Mouse (Mus musculus): ENCODE measurements around the gene Vti1a. TPM values are rescaled to one million over a fixed set of nuclear protein-coding genes. Genes with fewer than 3 reads are reported as not detected.

The Vti1a gene
- polyA plus RNA-seq, 1 experiment from 2014 or later: 31.8 TPM

DNA sequence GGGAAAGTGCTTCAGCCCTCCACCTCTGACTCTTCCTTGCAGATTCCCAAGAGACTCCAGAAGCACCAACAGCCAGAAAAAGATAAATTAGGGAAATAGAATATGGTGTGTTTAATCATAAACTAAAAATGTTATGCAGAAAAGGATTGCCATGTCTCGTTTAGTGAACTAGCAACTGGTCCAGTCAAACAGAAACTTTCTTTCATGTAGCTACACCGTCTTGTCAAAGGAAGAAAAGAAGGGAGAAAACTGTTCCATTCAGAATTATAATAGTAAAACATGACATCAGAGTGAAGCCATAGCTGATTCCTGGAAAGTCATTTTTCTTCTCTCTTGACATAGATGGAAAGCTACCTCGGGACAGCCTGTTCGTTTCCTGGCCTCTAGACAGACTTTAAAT, 185.9 kb downstream of the Vti1a start:
- Histone ChIP-seq H3K4me3 (no peak overlapping the region), H3K27me3 (no peaks in the 10 kb centered on the region), H3K27ac (no peak overlapping the region), H3K9ac (no peak overlapping the region), H3K4me2 (replicated peaks) (no peak overlapping the region), H3K4me1 (peaks cover 8% of the 10 kb centered on the region), H3K36me3 (no peaks in the 10 kb centered on the region), H3K9me3 (no peaks in the 10 kb centered on the region)
- WGBS: 65% methylated on average over 4 of the region's 4 CpGs
- no peak for ATAC-seq (ENCODE audit: insufficient number of reproducible peaks, insufficient read depth, low FRiP score, low TSS enrichment)

DNA sequence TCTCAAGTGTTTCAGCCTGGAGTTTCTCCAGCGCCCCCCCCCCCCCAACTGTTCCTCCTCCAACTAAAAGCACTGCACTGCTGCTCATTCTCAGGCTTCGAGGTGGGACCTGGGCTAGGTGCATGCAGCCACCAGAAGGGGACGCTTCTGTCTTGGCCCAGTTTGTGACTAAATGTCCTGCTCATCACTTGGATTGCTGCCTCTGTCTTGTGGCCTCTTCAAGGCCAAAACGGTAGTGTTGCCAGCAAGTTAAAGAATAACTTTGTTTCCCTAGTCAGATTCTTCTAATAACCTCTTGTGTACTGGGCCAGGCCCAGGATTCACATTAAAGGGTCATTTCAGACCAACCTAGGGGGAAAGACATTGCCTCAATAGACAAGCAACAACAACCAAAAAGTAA, 187.7 kb downstream of the Vti1a start:
- no peak overlapping the region for H3K27ac ChIP-seq
- no peaks in the 10 kb centered on the region for H3K27me3 ChIP-seq
- H3K9ac ChIP-seq: no peak overlapping the region
- no peaks in the 10 kb centered on the region for H3K36me3 ChIP-seq
- no peak overlapping the region for H3K4me3 ChIP-seq
- WGBS: 81% methylated on average over 4 of the region's 4 CpGs
- no peaks in the 10 kb centered on the region for H3K9me3 ChIP-seq
- peaks cover 17% of the 10 kb centered on the region for H3K4me1 ChIP-seq
- no peak overlapping the region for H3K4me2 ChIP-seq (replicated peaks)
- no peak for ATAC-seq (ENCODE audit: insufficient number of reproducible peaks, insufficient read depth, low FRiP score, low TSS enrichment)

DNA sequence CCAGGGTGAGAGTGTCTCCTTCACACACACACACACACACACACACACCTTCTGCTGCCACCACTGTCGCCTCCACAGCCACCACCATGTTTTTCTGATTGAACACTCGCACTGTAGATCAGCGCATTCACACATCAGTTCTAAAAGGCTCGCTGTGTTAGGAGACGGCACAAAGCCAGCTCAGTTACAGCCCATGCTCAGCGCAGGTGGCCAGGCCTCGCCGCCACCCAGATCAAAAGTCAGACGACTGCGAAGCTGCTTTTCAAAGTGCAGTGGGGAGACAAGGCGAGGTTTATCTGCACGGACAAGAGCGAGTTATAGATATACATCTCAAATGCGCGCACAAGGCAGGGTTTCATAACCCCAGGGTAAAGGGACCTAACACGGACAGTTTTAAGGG, 191.7 kb downstream of the Vti1a start:
- no peak for ATAC-seq (ENCODE audit: insufficient number of reproducible peaks, insufficient read depth, low FRiP score, low TSS enrichment)
- Histone ChIP-seq H3K36me3 (no peaks in the 10 kb centered on the region), H3K9me3 (no peaks in the 10 kb centered on the region), H3K9ac (no peak overlapping the region), H3K4me3 (no peak overlapping the region), H3K4me2 (replicated peaks) (no peak overlapping the region), H3K27ac (0 out of 2 replicates have a peak overlapping the region, but pooled peaks have one; percentile 52), H3K27me3 (no peaks in the 10 kb centered on the region), H3K4me1 (peaks cover 9% of the 10 kb centered on the region; the same call in 1 of the 2 replicates)
- 42% methylated on average over 16 of the region's 16 CpGs for whole genome bisulfite sequencing

DNA sequence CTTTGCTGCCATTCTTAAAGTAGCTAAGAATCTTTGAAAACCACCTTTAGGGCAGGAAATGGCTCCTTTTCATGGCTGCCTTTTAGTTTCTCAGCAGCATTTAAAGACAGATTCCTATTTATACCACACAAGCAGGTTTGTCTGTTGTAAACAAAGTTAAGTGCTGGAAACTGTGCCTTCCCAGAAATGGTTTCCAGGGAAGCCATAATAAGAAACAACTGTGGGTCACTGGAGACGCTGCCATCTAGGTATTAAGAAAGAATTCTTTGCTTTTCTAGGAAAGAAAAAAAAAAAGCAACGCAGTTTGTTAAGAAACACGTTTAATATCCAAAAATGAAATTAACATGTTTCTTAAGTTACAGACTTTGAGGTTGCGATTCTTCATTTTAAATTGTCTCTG, 192.1 kb downstream of the Vti1a start:
- Histone ChIP-seq H3K4me2 (replicated peaks) (no peak overlapping the region), H3K27ac (no peak overlapping the region)

DNA sequence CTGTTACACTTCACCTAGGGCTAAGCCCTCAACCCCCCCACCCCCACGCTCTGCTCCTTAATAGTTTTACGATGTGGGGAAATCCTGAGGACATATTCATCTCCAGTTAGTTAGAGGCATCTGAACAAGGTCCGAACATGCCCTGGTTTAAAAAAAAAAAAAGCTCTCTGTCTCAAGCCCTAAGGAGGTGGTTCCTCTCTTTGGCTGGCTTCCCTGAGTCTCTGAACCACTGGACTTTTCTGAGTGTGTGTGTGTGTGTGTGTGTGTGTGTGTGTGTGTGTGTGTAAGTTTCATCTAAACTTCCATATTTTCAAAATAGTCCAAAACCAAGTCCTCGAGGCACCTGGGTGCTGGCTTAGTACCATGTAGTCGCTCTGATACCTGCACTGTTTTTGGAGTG, 192.9 kb downstream of the Vti1a start:
- ATAC-seq (ENCODE audit: insufficient number of reproducible peaks, insufficient read depth, low FRiP score, low TSS enrichment): no peak
- H3K27me3 ChIP-seq: no peaks in the 10 kb centered on the region
- no peak overlapping the region for H3K27ac ChIP-seq
- H3K9ac ChIP-seq: no peak overlapping the region
- no peaks in the 10 kb centered on the region for H3K9me3 ChIP-seq
- no peak overlapping the region for H3K4me2 ChIP-seq (replicated peaks)
- H3K36me3 ChIP-seq: no peaks in the 10 kb centered on the region
- 67% methylated on average over 5 of the region's 5 CpGs for WGBS
- H3K4me1 ChIP-seq: peaks cover 9% of the 10 kb centered on the region; the same call in 1 of the 2 replicates
- H3K4me3 ChIP-seq: no peak overlapping the region

More for the DNA sequence above, 192.1 kb downstream of the Vti1a start:
- Histone ChIP-seq H3K36me3 (no peaks in the 10 kb centered on the region), H3K9me3 (no peaks in the 10 kb centered on the region), H3K4me3 (no peak overlapping the region), H3K27me3 (no peaks in the 10 kb centered on the region), H3K9ac (no peak overlapping the region), H3K4me1 (peaks cover 9% of the 10 kb centered on the region; the same call in 1 of the 2 replicates)
- ATAC-seq (ENCODE audit: insufficient number of reproducible peaks, insufficient read depth, low FRiP score, low TSS enrichment): no peak
- WGBS: 43% methylated on average over 4 of the region's 4 CpGs

DNA sequence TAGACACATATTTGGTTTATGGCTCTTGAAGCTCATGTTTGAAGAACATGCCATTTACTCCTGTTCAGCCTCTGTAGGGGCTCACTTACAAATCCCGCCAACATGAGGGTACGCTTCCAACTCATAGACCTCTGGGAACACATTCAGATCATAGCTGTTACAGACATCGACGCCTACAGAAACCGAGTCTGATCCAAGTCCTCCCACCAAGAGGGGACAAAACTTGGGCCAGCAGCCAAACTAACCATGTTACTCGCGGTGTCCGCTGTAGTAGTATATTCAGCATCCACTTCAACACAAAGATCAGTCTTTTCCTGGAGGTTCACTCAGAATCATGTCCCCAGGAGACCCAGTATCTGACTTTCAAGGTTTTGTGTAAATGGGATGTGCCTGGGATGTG, 193.5 kb downstream of the Vti1a start:
- H3K9me3 ChIP-seq: no peaks in the 10 kb centered on the region
- H3K27me3 ChIP-seq: no peaks in the 10 kb centered on the region
- 89% methylated on average over 8 of the region's 8 CpGs for WGBS
- no peaks in the 10 kb centered on the region for H3K36me3 ChIP-seq
- H3K9ac ChIP-seq: no peak overlapping the region
- ATAC-seq (ENCODE audit: insufficient number of reproducible peaks, insufficient read depth, low FRiP score, low TSS enrichment): no peak
- peaks cover 9% of the 10 kb centered on the region; the same call in 1 of the 2 replicates for H3K4me1 ChIP-seq
- no peak overlapping the region for H3K27ac ChIP-seq
- no peak overlapping the region for H3K4me2 ChIP-seq (replicated peaks)
- H3K4me3 ChIP-seq: no peak overlapping the region

DNA sequence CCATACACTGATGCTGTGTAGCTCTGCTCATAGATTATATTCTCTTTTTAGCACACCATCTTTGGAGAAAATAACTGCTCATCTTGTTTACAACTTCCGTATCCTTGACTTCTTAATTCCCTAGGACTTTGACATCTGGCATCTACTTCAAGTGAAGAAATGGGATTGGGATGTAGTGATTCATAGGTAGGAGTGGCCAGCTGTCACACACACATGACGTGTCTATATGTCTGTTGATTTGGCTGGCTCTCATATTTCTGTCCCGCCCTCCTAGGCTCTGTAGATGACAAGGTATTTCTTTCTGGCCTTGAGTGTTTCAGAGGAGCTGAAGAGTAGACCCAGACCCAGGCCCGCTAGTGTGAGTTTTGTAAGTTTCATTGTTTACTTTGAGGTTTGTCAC, 197.8 kb downstream of the Vti1a start:
- no peaks in the 10 kb centered on the region for H3K4me1 ChIP-seq
- H3K9me3 ChIP-seq: no peaks in the 10 kb centered on the region
- WGBS: 78% methylated on average over 4 of the region's 4 CpGs
- no peak overlapping the region for H3K4me2 ChIP-seq (replicated peaks)
- H3K27ac ChIP-seq: no peak overlapping the region
- no peak overlapping the region for H3K9ac ChIP-seq
- H3K27me3 ChIP-seq: no peaks in the 10 kb centered on the region
- H3K4me3 ChIP-seq: no peak overlapping the region
- ATAC-seq (ENCODE audit: insufficient number of reproducible peaks, insufficient read depth, low FRiP score, low TSS enrichment): no peak
- H3K36me3 ChIP-seq: no peaks in the 10 kb centered on the region

DNA sequence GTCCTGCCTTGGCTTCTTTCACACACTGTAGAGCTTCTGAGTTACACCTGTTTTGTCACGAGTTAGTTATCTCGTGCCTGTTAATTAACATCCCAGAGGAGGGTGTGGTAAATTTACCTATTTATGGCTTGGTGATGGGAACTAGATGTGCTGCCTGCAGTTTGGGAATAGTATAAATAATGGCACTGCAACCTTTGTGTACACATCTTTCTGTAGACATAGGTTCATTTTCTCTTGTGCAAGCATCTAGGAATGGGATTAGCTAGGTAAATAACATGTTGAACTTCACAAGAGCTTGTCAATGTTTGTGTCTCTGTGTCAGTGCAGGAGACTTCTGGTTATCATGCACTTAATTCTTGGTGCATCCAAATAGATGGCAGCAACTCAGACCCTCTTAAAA, 204.1 kb downstream of the Vti1a start:
- no peak overlapping the region for H3K4me3 ChIP-seq
- H3K9ac ChIP-seq: no peak overlapping the region
- no peaks in the 10 kb centered on the region for H3K9me3 ChIP-seq
- no peak for ATAC-seq (ENCODE audit: insufficient number of reproducible peaks, insufficient read depth, low FRiP score, low TSS enrichment)
- H3K27ac ChIP-seq: no peak overlapping the region
- WGBS: 80% methylated on average over 2 of the region's 2 CpGs
- H3K4me1 ChIP-seq: peaks cover 20% of the 10 kb centered on the region
- H3K27me3 ChIP-seq: no peaks in the 10 kb centered on the region
- H3K36me3 ChIP-seq: no peaks in the 10 kb centered on the region
- no peak overlapping the region for H3K4me2 ChIP-seq (replicated peaks)

DNA sequence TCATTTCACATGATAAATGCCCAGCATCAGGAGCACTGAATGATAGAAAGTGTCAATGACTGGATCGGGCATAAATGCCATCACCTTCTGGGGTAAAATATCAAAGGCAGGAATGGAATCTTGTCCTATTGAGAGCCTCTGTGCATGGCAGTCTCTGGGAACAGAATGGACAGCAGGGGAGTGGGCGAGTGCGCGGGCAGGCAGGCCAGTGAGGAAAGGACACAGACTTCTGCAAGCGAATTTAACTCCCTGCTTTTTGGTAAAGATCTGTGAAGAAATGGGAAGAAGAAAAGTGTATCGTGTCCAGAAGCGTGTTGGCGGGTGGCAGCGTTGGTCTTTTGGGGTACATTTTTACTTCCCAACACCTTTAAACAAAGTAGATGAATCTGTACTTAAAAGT, 207.2 kb downstream of the Vti1a start:
- H3K4me3 ChIP-seq: no peak overlapping the region
- WGBS: 63% methylated on average over 9 of the region's 9 CpGs
- H3K9me3 ChIP-seq: no peaks in the 10 kb centered on the region
- H3K36me3 ChIP-seq: no peaks in the 10 kb centered on the region
- H3K4me1 ChIP-seq: peaks cover 30% of the 10 kb centered on the region
- no peak overlapping the region for H3K9ac ChIP-seq
- no peak for ATAC-seq (ENCODE audit: insufficient number of reproducible peaks, insufficient read depth, low FRiP score, low TSS enrichment)
- H3K27me3 ChIP-seq: no peaks in the 10 kb centered on the region
- no peak overlapping the region for H3K4me2 ChIP-seq (replicated peaks)
- no peak overlapping the region for H3K27ac ChIP-seq

DNA sequence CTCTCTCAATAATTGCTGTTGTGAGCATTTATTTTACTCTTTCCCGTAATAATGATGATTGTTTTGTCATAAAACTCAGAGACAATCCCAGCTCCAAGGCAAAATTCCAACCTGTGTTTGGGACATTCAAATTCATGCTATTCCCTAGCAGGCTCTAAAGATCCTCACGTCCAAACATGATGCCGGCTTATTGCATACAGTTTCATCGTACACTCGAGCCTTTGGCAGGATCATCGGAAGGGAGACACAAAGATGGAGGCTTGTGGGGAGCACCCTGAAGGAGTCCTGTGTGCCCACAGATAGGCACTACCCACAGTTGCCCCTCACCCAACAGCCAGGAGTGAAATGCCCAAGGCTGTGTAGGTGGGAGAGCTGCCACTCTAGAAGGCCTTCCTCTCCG, 208.3 kb downstream of the Vti1a start:
- Histone ChIP-seq H3K4me2 (replicated peaks) (no peak overlapping the region), H3K4me1 (peaks cover 30% of the 10 kb centered on the region), H3K9ac (no peak overlapping the region), H3K36me3 (no peaks in the 10 kb centered on the region), H3K9me3 (no peaks in the 10 kb centered on the region), H3K4me3 (no peak overlapping the region), H3K27ac (no peak overlapping the region), H3K27me3 (no peaks in the 10 kb centered on the region)
- no peak for ATAC-seq (ENCODE audit: insufficient number of reproducible peaks, insufficient read depth, low FRiP score, low TSS enrichment)
- WGBS: 81% methylated on average over 7 of the region's 7 CpGs

DNA sequence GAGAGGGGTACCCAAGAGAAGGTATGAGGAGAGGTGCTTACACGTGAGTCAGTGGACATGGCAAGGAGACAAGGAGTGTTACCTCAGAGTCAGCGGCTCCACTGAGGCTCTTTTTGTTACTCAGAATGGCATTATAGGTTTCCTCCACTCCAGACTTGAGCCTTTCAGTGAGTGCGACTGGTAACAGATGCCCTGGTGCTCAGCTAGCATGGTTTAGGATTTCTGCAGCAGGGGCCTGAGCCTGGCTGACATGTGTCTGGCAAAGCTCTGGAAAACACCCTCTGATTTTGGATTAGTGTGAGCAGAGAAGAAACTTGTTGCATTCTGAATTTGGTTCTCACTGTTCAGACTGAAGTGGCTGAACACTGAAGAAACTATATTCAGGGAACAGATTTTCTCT, 209.0 kb downstream of the Vti1a start:
- H3K9me3 ChIP-seq: no peaks in the 10 kb centered on the region
- no peaks in the 10 kb centered on the region for H3K27me3 ChIP-seq
- peaks cover 30% of the 10 kb centered on the region for H3K4me1 ChIP-seq
- WGBS: 44% methylated on average over 3 of the region's 3 CpGs
- H3K36me3 ChIP-seq: no peaks in the 10 kb centered on the region
- H3K4me2 ChIP-seq (replicated peaks): no peak overlapping the region
- H3K27ac ChIP-seq: no peak overlapping the region
- no peak overlapping the region for H3K4me3 ChIP-seq
- no peak overlapping the region for H3K9ac ChIP-seq
- no peak for ATAC-seq (ENCODE audit: insufficient number of reproducible peaks, insufficient read depth, low FRiP score, low TSS enrichment)

DNA sequence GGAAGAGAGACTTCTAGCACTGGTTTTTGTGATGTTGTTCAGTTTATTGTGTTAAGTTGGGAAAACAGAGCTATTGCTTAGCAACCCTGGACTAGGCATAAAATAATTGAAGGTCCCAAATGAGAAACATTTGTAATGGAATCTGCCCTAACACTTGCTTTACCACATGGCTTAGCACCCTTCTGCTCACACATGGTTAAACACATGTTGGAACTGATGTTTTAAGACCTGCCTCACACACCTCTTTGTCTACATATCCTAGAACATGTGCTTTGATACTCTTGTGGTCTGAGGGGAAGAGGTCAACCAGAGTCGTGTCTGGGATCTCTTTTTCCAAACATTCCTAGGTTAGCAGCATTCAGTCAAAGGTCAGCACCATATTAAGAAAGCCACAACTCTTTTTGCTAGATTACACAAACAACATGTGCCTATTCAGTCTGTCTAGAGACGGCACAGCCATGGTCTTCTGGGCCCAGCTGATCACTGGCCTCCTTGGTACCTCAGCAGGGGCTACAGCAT, 210.7 kb downstream of the Vti1a start:
- Histone ChIP-seq H3K4me1 (peaks cover 30% of the 10 kb centered on the region), H3K27ac (no peak overlapping the region), H3K4me3 (no peak overlapping the region), H3K9ac (no peak overlapping the region), H3K9me3 (no peaks in the 10 kb centered on the region), H3K36me3 (no peaks in the 10 kb centered on the region), H3K4me2 (replicated peaks) (no peak overlapping the region), H3K27me3 (no peaks in the 10 kb centered on the region)
- ATAC-seq (ENCODE audit: insufficient number of reproducible peaks, insufficient read depth, low FRiP score, low TSS enrichment): no peak
- WGBS: 12% methylated on average over 2 of the region's 2 CpGs

DNA sequence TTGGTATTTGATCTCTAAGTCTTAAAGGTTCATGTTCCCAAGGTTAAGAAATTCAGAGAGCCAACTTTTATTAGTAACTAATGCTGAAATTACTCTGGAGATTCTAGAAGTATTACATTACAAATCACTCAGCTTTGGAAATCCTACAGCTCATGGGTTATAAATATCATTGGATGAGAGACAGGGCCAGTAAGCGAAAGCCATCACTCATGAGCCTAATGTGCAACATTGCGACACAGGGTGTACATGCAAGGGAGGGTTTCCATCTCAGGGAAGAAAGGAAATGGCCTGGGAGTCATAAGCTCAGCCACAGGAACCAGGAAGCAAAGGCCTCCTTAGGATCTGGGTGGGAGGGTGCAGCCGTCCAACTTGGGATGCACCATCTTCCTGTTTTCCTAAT, 213.9 kb downstream of the Vti1a start:
- no peak overlapping the region for H3K9ac ChIP-seq
- H3K9me3 ChIP-seq: no peaks in the 10 kb centered on the region
- H3K4me1 ChIP-seq: peaks cover 12% of the 10 kb centered on the region; the same call in 1 of the 2 replicates
- WGBS: 72% methylated on average over 3 of the region's 3 CpGs
- no peaks in the 10 kb centered on the region for H3K27me3 ChIP-seq
- H3K36me3 ChIP-seq: no peaks in the 10 kb centered on the region
- H3K4me2 ChIP-seq (replicated peaks): no peak overlapping the region
- no peak overlapping the region for H3K4me3 ChIP-seq
- no peak for ATAC-seq (ENCODE audit: insufficient number of reproducible peaks, insufficient read depth, low FRiP score, low TSS enrichment)
- H3K27ac ChIP-seq: no peak overlapping the region

Data from embryonic facial prominence, embryonic 12.5 days (tissue).